Mouse (Mus musculus): ENCODE measurements around the gene Smo. TPM values are rescaled to one million over a fixed set of nuclear protein-coding genes. Genes with fewer than 3 reads are reported as not detected.

Smo gene
- polyA plus RNA-seq, 1 experiment from 2014 or later, result 14.4 TPM

DNA sequence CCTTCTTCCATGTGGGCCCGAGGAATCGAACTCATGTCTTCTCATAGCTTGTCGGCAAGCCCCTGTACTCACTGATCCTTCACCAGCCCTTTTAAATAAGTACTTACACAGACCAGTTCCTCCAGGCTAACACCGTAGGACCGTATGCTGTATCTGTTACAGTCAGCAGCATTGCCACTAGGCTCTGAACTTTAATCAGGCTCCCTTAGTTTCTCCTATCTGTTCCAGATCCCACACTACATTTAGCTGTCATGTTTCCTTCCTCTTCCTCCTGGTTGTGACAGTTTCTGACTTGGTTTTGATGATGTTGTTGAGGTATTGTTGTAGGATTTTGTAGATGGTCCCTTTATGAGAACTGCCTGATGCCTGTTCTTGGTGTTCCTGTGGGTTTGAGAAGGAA is 31.2 kb upstream of the Smo start:
- Histone ChIP-seq H3K9ac (replicated peaks) (no peak overlapping the region), H3K36me3 (no peaks in the 10 kb centered on the region), H3K27me3 (no peaks in the 10 kb centered on the region), H3K4me2 (replicated peaks) (no peak overlapping the region), H3K27ac (replicated peaks) (no peak overlapping the region), H3K4me1 (peaks cover 5% of the 10 kb centered on the region; the same call in 1 of the 2 replicates), H3K9me3 (no peaks in the 10 kb centered on the region), H3K4me3 (no peak overlapping the region)
- ATAC-seq (replicated peaks), result no peak
- 91% methylated on average over 5 of the region's 5 CpGs for WGBS

GRCm38 (mm10) chr6:29707902-29708301 is 27.4 kb upstream of the Smo start:
- Histone ChIP-seq H3K9ac (replicated peaks) (no peak overlapping the region), H3K9me3 (no peaks in the 10 kb centered on the region), H3K27me3 (no peaks in the 10 kb centered on the region), H3K4me2 (replicated peaks) (no peak overlapping the region), H3K4me1 (peaks cover 5% of the 10 kb centered on the region; the same call in 1 of the 2 replicates), H3K36me3 (no peaks in the 10 kb centered on the region), H3K4me3 (no peak overlapping the region), H3K27ac (replicated peaks) (no peak overlapping the region)
- WGBS, result 18% methylated on average over 2 of the region's 2 CpGs
- peak; percentile 51; the same call in 1 of the 2 replicates for ATAC-seq (replicated peaks)

DNA sequence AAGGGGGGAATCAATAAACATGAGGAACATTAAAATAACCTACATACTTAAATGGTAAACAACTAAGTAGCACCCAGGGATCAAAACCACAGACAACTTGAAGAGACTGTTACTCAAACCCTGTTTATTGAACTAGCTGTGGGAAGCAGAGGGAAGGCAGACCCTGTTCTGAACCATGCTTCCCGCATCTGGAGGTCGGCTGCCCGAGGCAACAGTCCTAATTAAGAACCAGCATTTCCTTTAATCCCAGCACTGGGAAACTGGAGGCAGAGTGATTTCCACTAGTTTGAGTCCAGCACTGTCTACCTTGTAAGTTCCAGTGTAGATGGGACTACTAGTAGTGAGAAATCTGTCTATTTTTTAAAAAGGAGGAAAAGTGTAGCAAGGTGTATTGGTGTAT is 24.0 kb upstream of the Smo start:
- Histone ChIP-seq H3K27ac (replicated peaks) (no peak overlapping the region), H3K4me2 (replicated peaks) (no peak overlapping the region), H3K9ac (replicated peaks) (no peak overlapping the region), H3K27me3 (no peaks in the 10 kb centered on the region), H3K4me3 (no peak overlapping the region), H3K9me3 (no peaks in the 10 kb centered on the region), H3K4me1 (peaks cover 5% of the 10 kb centered on the region; the same call in 1 of the 2 replicates), H3K36me3 (no peaks in the 10 kb centered on the region)
- 55% methylated on average over 3 of the region's 3 CpGs for WGBS
- ATAC-seq (replicated peaks), result no peak

DNA sequence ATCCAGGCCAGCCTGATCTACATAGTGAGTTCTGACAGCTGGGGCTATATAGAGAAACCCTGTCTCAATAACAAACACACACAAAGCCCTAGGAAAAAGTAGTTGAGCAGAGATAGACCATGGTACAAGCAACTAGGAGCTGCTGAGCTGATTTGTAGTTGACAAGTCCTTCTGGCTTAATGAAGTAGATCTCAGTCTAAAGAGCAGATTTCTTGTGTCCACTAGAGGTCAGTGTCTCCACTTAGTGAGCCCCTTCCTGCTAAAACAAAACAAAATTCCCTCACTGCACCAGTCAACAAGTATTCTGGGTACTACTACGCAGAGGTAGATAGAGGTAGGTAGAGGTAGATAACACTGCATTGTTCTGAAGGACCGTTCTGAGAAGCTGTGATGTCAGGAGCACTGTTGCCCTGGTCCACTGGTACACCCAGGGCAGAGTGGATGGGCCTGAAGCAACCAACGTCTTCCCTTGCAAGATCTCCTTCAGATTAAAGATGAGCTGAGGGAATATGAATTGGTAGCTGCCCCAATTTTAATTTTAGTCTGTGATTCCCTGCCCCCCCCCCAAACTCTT is 23.2 kb upstream of the Smo start:
- WGBS, result 37% methylated on average over 3 of the region's 3 CpGs
- H3K36me3 ChIP-seq, result no peaks in the 10 kb centered on the region
- no peak; the same call in 1 of the 2 replicates for ATAC-seq (replicated peaks)
- no peak overlapping the region for H3K9ac ChIP-seq (replicated peaks)
- no peaks in the 10 kb centered on the region for H3K27me3 ChIP-seq
- no peak overlapping the region for H3K27ac ChIP-seq (replicated peaks)
- peaks cover 6% of the 10 kb centered on the region; the same call in 1 of the 2 replicates for H3K4me1 ChIP-seq
- no peaks in the 10 kb centered on the region for H3K9me3 ChIP-seq
- no peak overlapping the region for H3K4me3 ChIP-seq
- no peak overlapping the region for H3K4me2 ChIP-seq (replicated peaks)

DNA sequence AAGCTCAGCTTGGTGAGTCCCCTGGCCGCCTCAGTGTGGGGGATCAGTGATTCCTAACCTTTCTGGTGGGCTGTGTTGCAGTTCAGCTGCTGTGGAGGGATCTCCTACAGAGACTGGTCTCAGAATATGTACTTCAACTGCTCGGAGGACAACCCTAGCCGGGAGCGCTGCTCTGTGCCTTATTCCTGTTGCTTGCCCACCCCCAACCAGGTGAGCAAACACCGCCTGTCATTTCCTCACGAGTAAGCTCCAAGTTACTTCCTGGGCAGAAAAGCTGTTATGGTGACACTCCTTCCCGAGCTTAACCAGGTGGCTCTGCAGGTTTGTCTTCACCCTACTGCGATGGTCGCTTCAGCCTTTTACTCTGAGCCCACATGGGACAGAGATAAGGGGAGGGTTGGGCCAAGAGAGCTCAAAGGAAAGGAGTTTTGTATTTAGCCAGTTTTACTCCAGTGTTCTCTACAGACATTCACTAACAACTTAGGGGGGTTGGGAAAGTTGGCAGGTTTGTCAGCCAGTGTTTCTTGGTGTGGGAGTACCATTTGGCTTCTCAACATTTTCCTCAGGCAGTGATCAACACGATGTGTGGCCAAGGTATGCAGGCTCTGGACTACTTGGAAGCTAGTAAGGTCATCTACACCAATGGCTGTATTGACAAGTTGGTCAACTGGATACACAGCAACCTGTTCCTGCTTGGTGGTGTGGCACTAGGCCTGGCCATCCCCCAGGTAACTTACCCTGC is 18.5 kb upstream of the Smo start:
- Histone ChIP-seq H3K9ac (replicated peaks) (no peak overlapping the region), H3K27ac (replicated peaks) (no peak overlapping the region), H3K9me3 (no peaks in the 10 kb centered on the region), H3K36me3 (no peaks in the 10 kb centered on the region), H3K4me2 (replicated peaks) (no peak overlapping the region), H3K4me3 (no peak overlapping the region), H3K4me1 (peaks cover 29% of the 10 kb centered on the region), H3K27me3 (no peaks in the 10 kb centered on the region)
- WGBS, result 81% methylated on average over 10 of the region's 10 CpGs
- no peak for ATAC-seq (replicated peaks)

GRCm38 (mm10) chr6:29717541-29717940 is 17.8 kb upstream of the Smo start:
- H3K27me3 ChIP-seq, result no peaks in the 10 kb centered on the region
- H3K4me2 ChIP-seq (replicated peaks), result peak overlapping the region; percentile 63
- H3K9ac ChIP-seq (replicated peaks), result 0 out of 2 replicates have a peak overlapping the region, but pooled peaks have one; percentile 23
- peak overlapping the region; percentile 62; the same call in 1 of the 2 replicates for H3K27ac ChIP-seq (replicated peaks)
- H3K4me3 ChIP-seq, result no peak overlapping the region
- ATAC-seq (replicated peaks), result no peak
- H3K4me1 ChIP-seq, result peaks cover 29% of the 10 kb centered on the region
- 50% methylated on average over 10 of the region's 10 CpGs for WGBS
- no peaks in the 10 kb centered on the region for H3K9me3 ChIP-seq
- no peaks in the 10 kb centered on the region for H3K36me3 ChIP-seq

DNA sequence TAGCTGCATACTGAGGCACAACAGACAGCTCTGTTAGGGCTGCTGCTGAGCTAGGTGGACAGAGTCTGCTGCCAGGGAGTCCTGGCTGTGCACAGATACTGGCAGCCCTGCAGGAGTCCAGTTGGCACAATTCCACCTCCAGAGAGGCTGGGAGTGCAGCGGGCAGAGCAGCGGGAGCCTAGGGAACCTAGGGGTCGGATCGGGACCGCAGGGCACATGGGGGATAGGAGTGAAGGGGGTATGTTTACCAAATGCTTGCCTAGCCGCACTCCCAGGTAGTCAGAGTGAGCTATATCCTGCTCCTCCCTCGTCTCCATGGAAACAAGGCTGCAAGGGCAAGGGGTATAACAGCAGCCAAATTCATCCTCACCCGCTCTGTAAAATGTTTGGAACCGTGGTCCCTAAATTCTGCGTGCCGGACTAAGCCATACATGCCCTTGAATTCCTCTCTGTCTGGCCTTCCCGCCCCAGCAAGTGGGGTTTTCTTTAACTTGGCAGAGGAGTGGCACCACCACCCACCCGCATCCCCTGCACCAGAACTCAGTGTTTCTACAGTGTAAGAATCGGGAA is 17.3 kb upstream of the Smo start:
- WGBS, result 17% methylated on average over 14 of the region's 14 CpGs
- H3K9ac ChIP-seq (replicated peaks), result peak overlapping the region; percentile 23; the same call in 1 of the 2 replicates
- H3K4me2 ChIP-seq (replicated peaks), result peak overlapping the region; percentile 63
- H3K27ac ChIP-seq (replicated peaks), result peak overlapping the region; percentile 62; the same call in 1 of the 2 replicates
- peak; percentile 62 for ATAC-seq (replicated peaks)
- peak overlapping the region; percentile 16 for H3K4me3 ChIP-seq
- peaks cover 29% of the 10 kb centered on the region for H3K4me1 ChIP-seq
- H3K27me3 ChIP-seq, result no peaks in the 10 kb centered on the region
- no peaks in the 10 kb centered on the region for H3K9me3 ChIP-seq
- no peaks in the 10 kb centered on the region for H3K36me3 ChIP-seq

- Histone ChIP-seq H3K36me3 (no peaks in the 10 kb centered on the region), H3K9me3 (no peaks in the 10 kb centered on the region), H3K27ac (replicated peaks) (peak overlapping the region; percentile 62), H3K4me2 (replicated peaks) (peak overlapping the region; percentile 63), H3K4me3 (peak overlapping the region; percentile 45), H3K27me3 (no peaks in the 10 kb centered on the region), H3K4me1 (peaks cover 29% of the 10 kb centered on the region), H3K9ac (replicated peaks) (peak overlapping the region; percentile 51)
- ATAC-seq (replicated peaks), result peak; percentile 88
- 2% methylated on average over 15 of the region's 15 CpGs for WGBS
These were observed 16.4 kb upstream of the Smo start for GRCm38 (mm10) chr6:29718894-29719329.

GRCm38 (mm10) chr6:29721890-29722289 is 13.4 kb upstream of the Smo start:
- ATAC-seq (replicated peaks), result no peak
- Histone ChIP-seq H3K4me3 (no peak overlapping the region), H3K9me3 (no peaks in the 10 kb centered on the region), H3K9ac (replicated peaks) (no peak overlapping the region), H3K4me2 (replicated peaks) (no peak overlapping the region), H3K27ac (replicated peaks) (no peak overlapping the region), H3K4me1 (peaks cover 29% of the 10 kb centered on the region), H3K36me3 (no peaks in the 10 kb centered on the region), H3K27me3 (no peaks in the 10 kb centered on the region)
- WGBS, result 83% methylated on average over 2 of the region's 2 CpGs

DNA sequence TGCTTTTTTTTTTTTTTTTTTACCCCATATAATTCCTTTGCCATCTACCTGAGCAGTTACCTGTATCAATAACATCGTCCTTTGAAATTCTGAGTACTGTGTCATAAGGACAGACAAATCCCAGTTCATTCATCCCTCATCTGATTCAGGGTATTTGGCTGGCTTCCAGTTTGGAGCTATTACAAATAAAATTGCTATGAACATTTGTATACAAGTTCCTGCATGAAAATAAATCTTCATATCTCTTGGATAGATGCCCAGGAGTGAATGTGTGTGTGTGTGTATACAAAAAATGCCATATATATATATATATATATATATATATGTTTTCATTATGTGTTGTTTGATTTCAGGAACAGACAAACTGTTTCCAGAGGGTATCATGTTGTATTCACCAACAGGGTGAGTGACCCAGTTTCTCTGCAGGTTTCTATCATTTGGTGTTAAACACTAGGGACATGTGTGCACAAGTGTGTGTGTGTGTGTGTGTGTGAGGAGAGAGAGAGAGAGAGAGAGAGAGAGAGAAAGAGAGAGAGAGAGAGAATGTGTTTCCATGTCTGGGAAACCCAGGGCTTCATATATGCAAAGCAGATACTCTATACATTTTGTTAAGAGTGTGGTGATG is 8.6 kb upstream of the Smo start:
- Histone ChIP-seq H3K27me3 (no peaks in the 10 kb centered on the region), H3K9me3 (no peaks in the 10 kb centered on the region), H3K27ac (replicated peaks) (no peak overlapping the region), H3K4me2 (replicated peaks) (no peak overlapping the region), H3K36me3 (no peaks in the 10 kb centered on the region), H3K9ac (replicated peaks) (no peak overlapping the region), H3K4me3 (no peak overlapping the region), H3K4me1 (no peaks in the 10 kb centered on the region)
- ATAC-seq (replicated peaks), result no peak
- 71% methylated on average over 1 of the region's 1 CpGs for WGBS

- Histone ChIP-seq H3K36me3 (no peaks in the 10 kb centered on the region), H3K9ac (replicated peaks) (no peak overlapping the region), H3K4me3 (no peak overlapping the region), H3K4me1 (no peaks in the 10 kb centered on the region), H3K9me3 (no peaks in the 10 kb centered on the region), H3K27me3 (no peaks in the 10 kb centered on the region), H3K27ac (replicated peaks) (no peak overlapping the region), H3K4me2 (replicated peaks) (no peak overlapping the region)
- no peak for ATAC-seq (replicated peaks)
- 88% methylated on average over 3 of the region's 3 CpGs for WGBS
These were observed 7.3 kb upstream of the Smo start for GRCm38 (mm10) chr6:29728035-29728434.

DNA sequence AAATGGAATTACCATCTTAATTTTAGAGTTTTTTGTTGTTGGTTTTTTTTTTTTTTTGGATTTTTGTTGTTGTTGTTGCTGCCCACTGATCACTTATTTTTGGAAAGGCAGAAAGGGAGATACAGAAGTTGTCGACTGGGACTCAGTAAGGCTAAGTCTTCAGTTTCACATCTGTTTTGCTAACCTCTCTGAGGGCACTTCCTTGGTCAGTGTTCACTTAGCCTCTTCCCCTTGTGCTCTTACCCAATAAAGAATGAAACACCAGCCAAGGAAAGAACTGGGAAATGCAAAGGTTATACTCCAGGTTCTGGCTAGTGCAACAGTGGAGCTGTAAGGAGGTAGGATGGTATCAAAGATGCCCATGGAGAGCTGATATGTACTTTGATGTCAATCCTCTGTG is 5.8 kb upstream of the Smo start:
- no peak overlapping the region for H3K27ac ChIP-seq (replicated peaks)
- H3K4me3 ChIP-seq, result no peak overlapping the region
- H3K4me2 ChIP-seq (replicated peaks), result no peak overlapping the region
- no peaks in the 10 kb centered on the region for H3K36me3 ChIP-seq
- H3K4me1 ChIP-seq, result no peaks in the 10 kb centered on the region
- H3K27me3 ChIP-seq, result no peaks in the 10 kb centered on the region
- WGBS, result 92% methylated on average over 1 of the region's 1 CpGs
- H3K9ac ChIP-seq (replicated peaks), result no peak overlapping the region
- no peak for ATAC-seq (replicated peaks)
- H3K9me3 ChIP-seq, result no peaks in the 10 kb centered on the region

Measured in forebrain, embryonic 15.5 days (tissue).